Mouse (Mus musculus) midbrain, embryonic 10.5 days (tissue): ENCODE measurements around the gene Xpo4. TPM values are rescaled to one million over a fixed set of nuclear protein-coding genes. Genes with fewer than 3 reads are reported as not detected.
"Not testable (repeated sequence)": the region's sequence is repeated elsewhere in the genome, so short reads cannot be mapped to it uniquely, and the experiment has no call there.

ENCODE experiments used
- DNase-seq: peaks from one replicate; pipeline ENCODE4 v3.0.0-alpha.2; 2017; ENCODE audit warnings: low spot score
- H3K27ac ChIP-seq: fragments of 300-500 bp; sonication (generic); replicated peaks from 2 replicates; pipeline ENCODE4 v1.5.1; 2016; ENCODE audit warnings: mild to moderate bottlenecking
- H3K27me3 ChIP-seq: fragments of 300-500 bp; sonication (generic); 2 replicates; pipeline ENCODE4 v1.6.1; 2016; ENCODE audit warnings: low read depth, mild to moderate bottlenecking; ENCODE audit not compliant: poor library complexity, severe bottlenecking
- H3K36me3 ChIP-seq: fragments of 300-500 bp; sonication (generic); 2 replicates; pipeline ENCODE4 v1.6.1; 2016; ENCODE audit warnings: mild to moderate bottlenecking, moderate library complexity
- H3K4me1 ChIP-seq: fragments of 300-500 bp; sonication (generic); 2 replicates; pipeline ENCODE4 v1.6.1; 2016
- H3K4me3 ChIP-seq: fragments of 300-500 bp; sonication (generic); 2 replicates; pipeline ENCODE4 v1.5.1; 2016; ENCODE audit warnings: mild to moderate bottlenecking, moderate library complexity
- H3K9me3 ChIP-seq: fragments of 300-500 bp; sonication (generic); replicated peaks from 2 replicates; pipeline ENCODE4 v1.6.1; 2016; ENCODE audit warnings: mild to moderate bottlenecking
- WGBS: fragments of 180-500 bp; shearing (Covaris S2); methylation state at CpG from one replicate; pipeline ENCODE4 v1.1.7; 2016; 5-methylcytosine and 5-hydroxymethylcytosine counted together
- polyA plus RNA-seq: library from polyadenylated mRNA; unstranded; fragments of >200 nt; fragmentation: Nextera tagmentation; extraction: Ambion mirVana; gene quantifications from 2 replicates; pipeline ENCODE4 v1.2.1, GENCODE M21; 2016

Gene Xpo4
- polyA plus RNA-seq, 1 experiment from 2014 or later = 26.5 TPM

DNA sequence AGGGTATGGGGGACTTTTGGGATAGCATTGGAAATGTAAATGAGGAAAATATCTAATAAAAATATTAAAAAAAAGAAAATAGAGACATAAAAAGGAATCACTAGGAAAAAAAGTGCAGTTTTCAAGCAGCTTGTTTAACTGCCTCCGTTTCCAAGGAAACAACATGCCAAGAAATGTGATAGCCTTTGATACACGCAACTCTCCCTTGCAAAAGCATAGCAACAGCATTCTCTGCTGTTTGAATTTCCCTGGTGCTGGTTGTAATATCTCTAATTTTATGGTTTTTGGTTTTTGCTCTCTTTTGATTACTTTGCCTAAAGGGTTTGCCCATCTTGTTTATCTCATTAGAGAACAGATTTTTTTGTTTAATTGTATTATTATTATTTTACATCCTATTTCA, 10.3 kb upstream of the Xpo4 start:
- H3K4me3 ChIP-seq = no peak overlapping the region
- H3K4me1 ChIP-seq = peaks cover 3% of the 10 kb centered on the region; the same call in 1 of the 2 replicates
- WGBS = 74% methylated on average over 2 of the region's 2 CpGs
- no peak overlapping the region for H3K27ac ChIP-seq
- no peak for DNase-seq
- no peaks in the 10 kb centered on the region for H3K36me3 ChIP-seq
- no peaks in the 10 kb centered on the region for H3K27me3 ChIP-seq
- H3K9me3 ChIP-seq = no peaks in the 10 kb centered on the region

DNA sequence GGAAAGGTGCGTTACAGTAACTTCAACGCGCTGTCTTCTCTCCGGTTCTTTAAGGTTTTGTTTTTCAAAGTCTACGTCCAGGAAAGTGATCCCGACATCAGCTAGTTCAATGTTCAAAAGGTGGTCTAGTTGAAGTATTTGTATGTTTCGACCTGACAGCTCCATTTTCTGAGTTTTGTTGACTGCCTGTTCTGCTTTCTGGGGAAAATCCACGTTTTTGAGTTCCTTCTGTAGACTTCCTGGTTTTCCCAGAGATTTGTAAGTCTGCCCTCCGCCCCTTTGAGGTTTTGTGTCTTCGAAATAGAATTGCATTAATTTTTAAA, 359 bp upstream of the Xpo4 start:
- no peak for DNase-seq
- Histone ChIP-seq H3K9me3 (no peaks in the 10 kb centered on the region), H3K4me1 (peaks cover 24% of the 10 kb centered on the region), H3K36me3 (peaks cover 6% of the 10 kb centered on the region; the same call in 1 of the 2 replicates), H3K27ac (peak overlapping the region; percentile 96), H3K4me3 (peak overlapping the region; percentile 95), H3K27me3 (no peaks in the 10 kb centered on the region)
- 18% methylated on average over 10 of the region's 10 CpGs for WGBS

DNA sequence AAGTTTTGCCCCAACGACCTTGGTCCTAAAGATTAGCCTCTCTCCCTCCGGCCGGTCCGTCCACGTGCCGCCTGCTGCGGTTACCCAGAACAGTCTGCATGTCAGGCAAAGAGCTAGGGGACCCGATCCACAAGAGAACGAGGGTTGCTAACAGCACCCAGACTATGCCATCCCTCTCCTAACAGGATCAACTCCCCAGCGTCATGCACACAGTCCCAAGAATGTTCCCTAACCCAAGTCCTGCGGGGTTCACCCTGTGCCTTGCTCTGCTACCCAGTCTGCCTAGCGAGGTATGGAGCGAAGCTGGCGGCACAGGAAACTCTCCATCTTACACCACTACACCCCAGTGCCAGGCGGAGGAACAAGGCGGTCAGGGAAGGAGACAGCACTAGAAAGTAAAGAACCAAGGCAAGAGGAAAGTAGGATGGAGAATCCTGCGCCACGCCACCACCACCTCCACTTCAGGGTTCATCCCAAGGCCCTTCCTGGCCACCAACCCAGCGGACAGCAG, 864 bp downstream of the Xpo4 start:
- no peaks in the 10 kb centered on the region for H3K9me3 ChIP-seq
- no peak for DNase-seq
- peak overlapping the region; percentile 96 for H3K27ac ChIP-seq
- peaks cover 24% of the 10 kb centered on the region for H3K4me1 ChIP-seq
- WGBS = under 1% methylated on average over 19 of the region's 19 CpGs
- peaks cover 6% of the 10 kb centered on the region; the same call in 1 of the 2 replicates for H3K36me3 ChIP-seq
- H3K27me3 ChIP-seq = no peaks in the 10 kb centered on the region
- peak overlapping the region; percentile 95 for H3K4me3 ChIP-seq

DNA sequence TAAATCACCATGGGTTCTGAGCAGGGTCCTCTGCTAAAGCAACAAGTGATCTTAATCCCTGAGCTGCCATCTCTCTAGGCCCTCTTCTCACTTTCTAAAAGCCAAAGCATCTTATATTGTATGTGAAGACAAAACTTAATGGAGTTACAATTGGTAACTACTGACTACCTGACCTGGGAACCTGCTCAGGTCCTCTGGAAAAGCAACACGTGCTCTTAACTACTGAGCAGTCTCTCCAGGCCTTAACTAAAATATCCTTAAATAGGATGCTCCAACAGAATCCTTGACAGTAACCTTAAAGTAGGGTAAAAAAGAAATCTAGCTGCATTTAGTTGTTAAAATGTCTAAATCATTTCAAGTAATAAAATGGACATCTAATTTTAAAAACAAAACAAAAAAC, 1.6 kb downstream of the Xpo4 start:
- 46% methylated on average over 1 of the region's 1 CpGs for WGBS

DNA sequence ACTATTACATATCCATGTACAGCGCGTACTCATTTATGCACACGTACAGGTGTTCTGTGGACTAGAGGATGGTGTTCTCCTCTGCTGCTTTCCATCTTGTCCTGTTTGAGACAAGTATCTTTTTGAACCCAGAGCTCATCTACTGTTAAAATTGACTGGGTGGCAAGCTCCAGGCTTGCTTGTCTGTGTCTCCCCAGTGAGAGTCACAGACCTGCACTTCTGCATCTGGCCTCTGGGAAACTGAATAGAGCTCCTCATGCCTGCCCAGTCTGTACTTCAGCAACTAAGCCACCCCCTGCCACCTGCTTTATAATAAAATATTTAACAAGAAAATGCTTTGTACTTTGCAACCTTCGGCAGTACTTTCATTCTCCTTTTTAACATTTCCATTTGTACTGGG, 6.9 kb downstream of the Xpo4 start:
- 97% methylated on average over 4 of the region's 4 CpGs for WGBS
- no peaks in the 10 kb centered on the region for H3K27me3 ChIP-seq
- no peak for DNase-seq
- H3K4me1 ChIP-seq = peaks cover 7% of the 10 kb centered on the region
- no peak overlapping the region for H3K27ac ChIP-seq
- peaks cover 19% of the 10 kb centered on the region for H3K36me3 ChIP-seq
- H3K4me3 ChIP-seq = no peak overlapping the region
- no peaks in the 10 kb centered on the region for H3K9me3 ChIP-seq

More for the DNA sequence above, 1.6 kb downstream of the Xpo4 start:
- Histone ChIP-seq H3K36me3 (peaks cover 6% of the 10 kb centered on the region; the same call in 1 of the 2 replicates), H3K4me3 (peak overlapping the region; percentile 95), H3K27ac (no peak overlapping the region), H3K27me3 (no peaks in the 10 kb centered on the region), H3K4me1 (peaks cover 24% of the 10 kb centered on the region), H3K9me3 (no peaks in the 10 kb centered on the region)
- DNase-seq = no peak

DNA sequence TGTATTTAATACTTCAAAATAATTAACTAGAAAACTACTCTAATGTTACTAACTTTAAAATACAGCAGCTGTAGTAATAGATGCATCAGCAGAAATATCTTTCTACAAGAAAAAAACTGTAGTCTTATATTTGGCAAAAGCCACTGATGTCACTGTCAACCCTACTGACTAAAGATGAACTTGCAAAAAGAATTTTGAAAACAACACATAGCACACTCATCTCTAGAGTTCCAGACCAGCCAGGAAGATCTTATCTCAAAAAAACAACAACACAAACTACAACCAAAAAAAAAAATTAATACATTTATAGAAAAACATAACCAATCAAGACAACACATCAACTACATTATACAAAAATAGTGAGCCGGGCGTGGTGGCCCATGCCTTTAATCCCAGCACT, 7.7 kb downstream of the Xpo4 start:
- peaks cover 19% of the 10 kb centered on the region for H3K36me3 ChIP-seq
- no peaks in the 10 kb centered on the region for H3K27me3 ChIP-seq
- H3K4me1 ChIP-seq = no peaks in the 10 kb centered on the region
- no peak overlapping the region for H3K27ac ChIP-seq
- WGBS = 100% methylated on average over 2 of the region's 2 CpGs
- no peak overlapping the region for H3K4me3 ChIP-seq
- no peak for DNase-seq
- no peaks in the 10 kb centered on the region for H3K9me3 ChIP-seq

DNA sequence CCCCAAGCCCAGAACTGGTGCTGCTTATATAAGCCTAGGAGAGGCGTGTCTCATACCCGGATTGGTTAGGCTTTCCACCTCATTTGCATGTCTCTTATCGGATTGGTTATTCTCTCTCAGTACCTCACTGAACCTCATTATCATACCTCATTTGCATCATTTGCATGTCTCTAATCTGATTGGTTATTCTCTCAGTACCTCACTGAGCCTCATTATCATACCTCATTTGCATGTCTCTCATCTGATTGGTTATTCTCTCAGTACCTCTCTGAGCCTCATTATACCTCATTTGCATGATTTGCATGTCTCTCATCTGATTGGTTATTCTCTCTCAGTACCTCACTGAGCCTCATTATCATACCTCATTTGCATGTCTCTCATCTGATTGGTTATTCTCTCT, 8.7 kb downstream of the Xpo4 start:
- H3K4me1 ChIP-seq, H3K4me3 ChIP-seq, H3K27me3 ChIP-seq, H3K27ac ChIP-seq, DNase-seq, H3K9me3 ChIP-seq: not testable (repeated sequence)
- WGBS = 90% methylated on average over 3 of the region's 3 CpGs
- H3K36me3 ChIP-seq = peaks cover 17% of the 10 kb centered on the region

DNA sequence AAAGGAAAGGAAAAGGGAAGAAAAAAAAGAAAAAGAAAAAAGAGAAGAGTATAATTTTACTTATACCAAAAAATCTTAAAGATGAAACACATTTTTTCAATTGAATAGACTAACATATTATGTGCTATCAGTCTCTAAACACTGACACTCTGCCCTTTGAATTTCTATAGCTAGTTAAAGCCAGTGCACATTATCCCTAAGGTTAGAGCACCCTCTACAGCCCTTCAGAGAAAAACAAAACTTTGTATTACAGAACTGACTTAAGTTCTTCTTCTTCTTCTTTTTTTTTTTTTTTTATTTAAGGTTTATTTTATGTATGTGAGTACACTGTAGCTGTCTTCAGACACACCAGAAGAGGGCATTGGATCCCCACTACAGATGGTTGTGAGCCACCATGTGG, 15.7 kb downstream of the Xpo4 start:
- no peak for DNase-seq
- Histone ChIP-seq H3K4me3 (no peak overlapping the region), H3K4me1 (no peaks in the 10 kb centered on the region), H3K27me3 (no peaks in the 10 kb centered on the region), H3K9me3 (no peaks in the 10 kb centered on the region), H3K36me3 (peaks cover 11% of the 10 kb centered on the region), H3K27ac (no peak overlapping the region)

DNA sequence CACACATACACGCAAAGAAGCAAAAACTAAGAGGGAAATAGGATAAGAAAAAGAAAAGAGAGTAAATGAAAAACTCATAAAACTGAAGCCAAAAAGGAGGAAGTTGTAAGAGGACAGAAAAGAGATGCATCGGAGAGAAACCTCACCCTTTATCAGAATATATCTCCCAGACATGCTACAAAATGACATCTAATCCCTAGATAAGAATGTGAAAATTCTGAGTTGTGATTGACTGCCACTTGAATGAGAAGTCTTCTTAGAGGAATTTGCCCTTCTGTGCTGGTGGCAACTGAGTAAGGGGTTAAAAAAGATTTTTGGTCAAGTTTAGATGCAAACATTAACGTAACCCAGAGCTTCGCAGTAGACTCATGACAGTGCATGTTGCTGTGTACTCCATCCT, 19.1 kb downstream of the Xpo4 start:
- peaks cover 21% of the 10 kb centered on the region for H3K36me3 ChIP-seq
- no peaks in the 10 kb centered on the region for H3K9me3 ChIP-seq
- 88% methylated on average over 4 of the region's 4 CpGs for WGBS
- H3K27me3 ChIP-seq = no peaks in the 10 kb centered on the region
- H3K4me3 ChIP-seq = no peak overlapping the region
- H3K4me1 ChIP-seq = no peaks in the 10 kb centered on the region
- DNase-seq = no peak
- H3K27ac ChIP-seq = no peak overlapping the region

DNA sequence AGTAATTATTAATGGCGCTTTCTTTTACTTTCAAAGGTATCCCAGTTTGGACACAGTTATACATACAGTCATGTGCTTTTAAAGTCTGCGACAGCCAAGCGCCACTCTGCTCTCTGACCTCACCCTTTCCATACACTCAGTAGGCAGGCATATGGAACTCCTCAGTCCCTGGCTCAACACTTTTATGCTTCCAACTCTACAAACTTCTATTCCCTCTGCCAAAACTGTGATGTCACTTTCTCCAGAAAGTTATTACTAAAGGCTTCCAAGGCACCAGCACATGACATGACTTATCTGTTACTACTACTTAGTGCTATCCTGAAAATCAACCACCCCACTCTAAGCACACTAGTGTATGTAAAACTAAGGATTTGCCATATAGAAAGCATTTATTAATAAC, 26.1 kb downstream of the Xpo4 start:
- Histone ChIP-seq H3K27me3 (no peaks in the 10 kb centered on the region), H3K4me1 (peaks cover 14% of the 10 kb centered on the region), H3K9me3 (no peaks in the 10 kb centered on the region), H3K4me3 (no peak overlapping the region), H3K27ac (no peak overlapping the region), H3K36me3 (peaks cover 31% of the 10 kb centered on the region)
- over 99% methylated on average over 3 of the region's 3 CpGs for WGBS
- DNase-seq = no peak

DNA sequence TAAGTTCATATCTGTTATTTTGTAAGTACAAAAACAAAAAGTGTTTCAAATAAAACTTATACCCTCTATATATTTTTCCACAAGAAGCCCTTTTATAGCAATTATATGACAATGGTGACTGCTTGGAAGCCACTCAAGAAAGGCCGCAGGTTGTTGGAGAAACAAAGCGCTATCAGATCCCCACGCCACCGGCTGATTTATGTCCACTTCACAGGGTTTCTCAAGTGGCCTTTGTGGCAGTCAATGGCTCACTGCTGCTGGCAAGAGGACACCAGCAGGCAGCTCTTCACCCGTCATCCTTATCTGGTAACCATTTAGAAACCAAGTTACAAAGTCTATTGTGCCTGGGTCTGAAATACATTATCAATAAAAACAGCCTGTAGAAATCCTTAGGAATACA, 31.1 kb downstream of the Xpo4 start:
- 56% methylated on average over 5 of the region's 5 CpGs for WGBS
- no peak for DNase-seq

DNA sequence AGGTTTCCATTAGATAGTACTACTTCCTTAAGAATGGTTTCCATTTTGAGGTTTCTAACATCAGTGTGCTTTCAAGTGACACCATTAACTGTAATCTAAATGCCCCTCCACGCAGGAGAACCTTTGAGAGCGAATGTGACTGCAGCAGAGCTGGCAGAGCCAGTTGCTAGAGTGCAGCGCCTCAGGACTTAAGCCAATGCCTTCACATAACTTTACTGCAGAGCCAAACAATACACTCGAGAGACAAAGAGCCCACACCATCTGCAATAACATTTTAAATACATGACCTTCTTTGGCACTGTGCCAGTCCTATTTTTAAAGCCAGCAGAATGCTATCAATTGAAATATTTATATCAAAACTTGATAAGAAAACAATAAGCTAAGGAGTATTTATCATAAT, 35.6 kb downstream of the Xpo4 start:
- H3K36me3 ChIP-seq = peaks cover 52% of the 10 kb centered on the region
- DNase-seq = no peak

More for the DNA sequence above, 31.1 kb downstream of the Xpo4 start:
- Histone ChIP-seq H3K4me3 (no peak overlapping the region), H3K9me3 (no peaks in the 10 kb centered on the region), H3K4me1 (peaks cover 22% of the 10 kb centered on the region), H3K36me3 (peaks cover 15% of the 10 kb centered on the region), H3K27me3 (no peaks in the 10 kb centered on the region), H3K27ac (no peak overlapping the region)

DNA sequence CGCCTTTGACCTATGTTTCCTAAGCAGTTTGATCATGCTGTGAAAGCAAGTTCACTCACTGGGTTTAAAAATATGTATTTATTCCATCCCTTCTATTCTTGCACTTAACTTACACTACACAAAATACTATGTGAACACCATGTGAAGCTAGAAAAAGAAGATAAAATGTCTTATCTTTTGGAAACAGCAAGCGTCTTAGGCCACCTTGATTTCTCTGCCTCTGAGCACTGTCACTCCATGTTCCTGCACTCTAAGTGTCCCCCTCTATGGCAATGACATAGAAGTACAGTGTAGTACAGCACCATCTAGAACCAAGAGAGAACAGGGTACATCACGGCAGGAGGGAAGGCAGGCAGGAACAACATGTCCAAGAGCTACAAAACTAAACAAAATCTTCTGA, 42.3 kb downstream of the Xpo4 start:
- Histone ChIP-seq H3K9me3 (no peaks in the 10 kb centered on the region), H3K4me1 (no peaks in the 10 kb centered on the region), H3K4me3 (no peak overlapping the region), H3K27ac (no peak overlapping the region), H3K36me3 (peaks cover 63% of the 10 kb centered on the region), H3K27me3 (no peaks in the 10 kb centered on the region)
- WGBS = 83% methylated on average over 3 of the region's 3 CpGs
- no peak for DNase-seq

More for the DNA sequence above, 35.6 kb downstream of the Xpo4 start:
- Histone ChIP-seq H3K27ac (no peak overlapping the region), H3K9me3 (no peaks in the 10 kb centered on the region), H3K4me3 (no peak overlapping the region), H3K4me1 (peaks cover 11% of the 10 kb centered on the region), H3K27me3 (no peaks in the 10 kb centered on the region)
- 88% methylated on average over 4 of the region's 4 CpGs for WGBS

DNA sequence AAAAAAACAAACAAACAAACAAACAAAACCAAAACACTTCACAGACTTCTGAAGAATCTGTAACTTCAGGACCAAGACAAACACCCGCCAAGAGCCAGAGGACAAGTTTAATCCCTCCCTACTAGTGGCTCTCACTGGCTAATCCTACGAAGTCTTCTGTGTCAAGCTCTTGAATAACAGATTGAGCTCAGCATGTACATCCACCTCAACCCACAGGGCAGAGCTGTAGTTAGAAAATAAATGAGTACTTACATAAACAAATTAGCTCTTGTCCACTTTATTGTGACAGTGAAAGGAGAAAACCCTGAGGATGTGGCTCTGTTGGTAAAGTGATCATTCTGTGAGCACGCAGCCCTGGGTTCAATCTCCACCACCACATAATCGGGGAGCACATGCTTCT, 43.5 kb downstream of the Xpo4 start:
- DNase-seq = no peak
- Histone ChIP-seq H3K36me3 (peaks cover 53% of the 10 kb centered on the region), H3K27me3 (no peaks in the 10 kb centered on the region), H3K27ac (no peak overlapping the region), H3K9me3 (no peaks in the 10 kb centered on the region), H3K4me1 (no peaks in the 10 kb centered on the region), H3K4me3 (no peak overlapping the region)
- WGBS = 68% methylated on average over 4 of the region's 4 CpGs
